Mouse (Mus musculus) ES-Bruce4 (cell line): ENCODE data around the gene Tnf. TPM values are rescaled to one million over a fixed set of nuclear protein-coding genes. Genes with fewer than 3 reads are reported as not detected.

Experiments used
- H3K27ac ChIP-seq: 2 replicates; pipeline ENCODE4 v1.5.1; 2012; ENCODE audit warnings: low read length, inconsistent platforms; ENCODE audit not compliant: insufficient read depth
- H3K27me3 ChIP-seq: 2 replicates; pipeline ENCODE4 v1.6.1; 2012; ENCODE audit warnings: mild to moderate bottlenecking, low read length, inconsistent platforms; ENCODE audit not compliant: control insufficient read depth, poor library complexity, insufficient read depth, severe bottlenecking
- H3K36me3 ChIP-seq: 2 replicates; pipeline ENCODE4 v1.6.1; 2012; ENCODE audit warnings: inconsistent platforms, mild to moderate bottlenecking, low read length, moderate library complexity; ENCODE audit not compliant: control insufficient read depth, poor library complexity, insufficient read depth, severe bottlenecking
- H3K4me1 ChIP-seq: one replicate; pipeline ENCODE4 v1.8.1; 2011; ENCODE audit warnings: low read length; ENCODE audit not compliant: control insufficient read depth, insufficient read depth
- H3K4me3 ChIP-seq: 2 replicates; pipeline ENCODE4 v1.5.1; 2011; ENCODE audit warnings: low read depth, mild to moderate bottlenecking, low read length
- H3K9ac ChIP-seq: 2 replicates; pipeline ENCODE4 v1.6.1; 2012; ENCODE audit warnings: low read depth, mild to moderate bottlenecking, inconsistent platforms; ENCODE audit not compliant: poor library complexity, severe bottlenecking
- H3K9me3 ChIP-seq: replicated peaks from 2 replicates; pipeline ENCODE4 v1.6.1; 2012; ENCODE audit warnings: mild to moderate bottlenecking, low read length, inconsistent platforms; ENCODE audit not compliant: control insufficient read depth, poor library complexity, insufficient read depth, severe bottlenecking
- CTCF ChIP-seq: IDR thresholded peaks from one replicate; pipeline ENCODE4 v1.8.1; 2011; ENCODE audit warnings: low read depth, low read length
- EP300 ChIP-seq: IDR thresholded peaks from 2 replicates; pipeline ENCODE4 v1.6.1; 2011; ENCODE audit warnings: low read depth, low read length; ENCODE audit not compliant: insufficient read depth
- POLR2A ChIP-seq: IDR thresholded peaks from one replicate; pipeline ENCODE4 v1.8.1; 2011; ENCODE audit warnings: low read length; ENCODE audit not compliant: insufficient read depth
- polyA plus RNA-seq: library from polyadenylated mRNA; stranded (reverse); fragments of >200 nt; gene quantifications from 2 replicates; pipeline ENCODE4 v1.2.4, GENCODE M21; 2011; ENCODE audit warnings: low read depth; ENCODE audit not compliant: missing spikeins, insufficient read depth, insufficient read length

Tnf gene
- polyA plus RNA-seq, 1 experiment = not detected

GRCm38 (mm10) chr17:35186681-35187080 is 15.1 kb downstream of the Tnf start:
- Histone ChIP-seq H3K4me3 (peak overlapping the region; percentile 6), H3K36me3 (no peaks in the 10 kb centered on the region), H3K9ac (no peak overlapping the region), H3K4me1 (no peaks in the 10 kb centered on the region), H3K27ac (0 out of 2 replicates have a peak overlapping the region, but pooled peaks have one; percentile 1), H3K9me3 (no peaks in the 10 kb centered on the region), H3K27me3 (no peaks in the 10 kb centered on the region)
- TF ChIP-seq POLR2A (no peak), CTCF (no peak), EP300 (no peak)

GRCm38 (mm10) chr17:35185639-35186611 is 15.9 kb downstream of the Tnf start:
- Histone ChIP-seq H3K27ac (peak overlapping the region; percentile 32; the same call in 1 of the 2 replicates), H3K36me3 (no peaks in the 10 kb centered on the region), H3K4me3 (peak overlapping the region; percentile 45), H3K9me3 (no peaks in the 10 kb centered on the region), H3K9ac (no peak overlapping the region), H3K27me3 (no peaks in the 10 kb centered on the region), H3K4me1 (no peaks in the 10 kb centered on the region)
- no peak for TF ChIP-seq EP300

GRCm38 (mm10) chr17:35180093-35180492 is 21.7 kb downstream of the Tnf start:
- Histone ChIP-seq H3K36me3 (no peaks in the 10 kb centered on the region), H3K9ac (no peak overlapping the region), H3K27me3 (no peaks in the 10 kb centered on the region), H3K27ac (no peak overlapping the region), H3K9me3 (no peaks in the 10 kb centered on the region), H3K4me3 (no peak overlapping the region), H3K4me1 (no peaks in the 10 kb centered on the region)
- TF ChIP-seq POLR2A (no peak), EP300 (no peak), CTCF (no peak)

DNA sequence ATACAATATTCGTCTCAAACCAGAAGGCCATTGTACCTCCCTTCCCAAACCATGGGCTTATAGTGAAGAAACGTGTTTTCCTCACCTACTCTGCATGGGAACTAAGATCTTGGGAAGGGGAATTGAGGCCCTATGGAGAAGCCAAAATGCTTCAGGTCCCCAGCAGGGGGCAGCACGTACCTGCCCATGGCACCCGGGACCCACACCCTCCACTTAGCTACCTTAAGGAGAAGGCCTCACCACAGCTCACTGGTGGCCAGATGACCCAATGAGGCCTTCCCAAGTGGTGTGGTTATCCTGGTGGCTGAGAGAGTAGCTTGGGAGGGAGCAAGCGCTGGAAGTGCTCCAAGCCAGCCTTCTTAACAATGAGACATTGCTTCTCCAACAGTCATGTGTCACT is 23.3 kb downstream of the Tnf start:
- TF ChIP-seq CTCF = peak; percentile 96
- TF ChIP-seq EP300 = 0 out of 2 replicates have a peak, but pooled peaks have one; percentile 22
- no peak for TF ChIP-seq POLR2A
- Histone ChIP-seq H3K36me3 (no peaks in the 10 kb centered on the region), H3K27ac (no peak overlapping the region), H3K9ac (no peak overlapping the region), H3K4me1 (no peaks in the 10 kb centered on the region), H3K4me3 (no peak overlapping the region), H3K27me3 (no peaks in the 10 kb centered on the region), H3K9me3 (no peaks in the 10 kb centered on the region)

DNA sequence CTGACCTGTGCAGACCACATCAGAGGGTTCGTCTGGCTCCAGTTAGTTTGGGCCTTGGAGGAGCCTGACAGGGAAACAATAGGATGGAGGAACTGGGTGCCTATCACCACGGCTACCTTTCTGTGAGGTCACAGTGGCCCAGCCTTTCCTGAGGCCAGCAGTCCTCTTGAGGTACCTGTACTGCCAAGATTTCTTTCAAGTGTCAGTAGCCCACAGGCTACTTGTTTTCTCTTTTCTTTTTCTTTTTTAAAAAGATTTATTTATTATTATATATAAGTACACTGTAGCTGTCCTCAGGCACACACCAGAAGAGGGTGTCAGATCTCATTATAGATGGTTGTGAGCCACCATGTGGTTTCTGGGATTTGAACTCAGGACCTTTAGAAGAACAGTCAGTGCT is 25.8 kb downstream of the Tnf start, which contains the start of gene Aif1:
TSS of gene Aif1 (minus strand) at position 101 of the 400 bp plus-strand sequence.
- H3K4me3 ChIP-seq = no peak within 1 kb of the TSS
- no peaks in the 10 kb centered on the region for H3K36me3 ChIP-seq

GRCm38 (mm10) chr17:35175382-35175781 is 26.4 kb downstream of the Tnf start:
- Histone ChIP-seq H3K27ac (no peak overlapping the region), H3K4me3 (no peak overlapping the region), H3K9me3 (no peaks in the 10 kb centered on the region), H3K9ac (no peak overlapping the region), H3K4me1 (no peaks in the 10 kb centered on the region), H3K27me3 (no peaks in the 10 kb centered on the region), H3K36me3 (no peaks in the 10 kb centered on the region)
- no peak for TF ChIP-seq POLR2A
- TF ChIP-seq CTCF = no peak
- no peak for TF ChIP-seq EP300

More for the DNA sequence above, 25.8 kb downstream of the Tnf start, which contains the start of gene Aif1:
- Histone ChIP-seq H3K9ac (no peak within 1 kb of the TSS), H3K4me1 (no peaks in the 10 kb centered on the region), H3K27me3 (no peaks in the 10 kb centered on the region), H3K27ac (no peak within 1 kb of the TSS), H3K9me3 (no peaks in the 10 kb centered on the region)
- TF ChIP-seq CTCF (no peak), POLR2A (no peak), EP300 (no peak)
